Mouse (Mus musculus) cortical plate, adult 2 months (tissue): Measurements from ENCODE around the gene Haus2. TPM values are rescaled to one million over a fixed set of nuclear protein-coding genes. Genes with fewer than 3 reads are reported as not detected.
A peak's percentile ranks its signal among the peaks of the same experiment; 100 is the strongest.
"Not testable (repeated sequence)": the region's sequence is repeated elsewhere in the genome, so short reads cannot be mapped to it uniquely, and the experiment has no call there.

ENCODE experiments used
- H3K27ac ChIP-seq: fragments of 200-500 bp; 2 replicates; pipeline ENCODE4 v1.5.1; 2012; ENCODE audit warnings: low read length, control low read depth, inconsistent platforms; ENCODE audit not compliant: insufficient read depth
- H3K4me1 ChIP-seq: fragments of 200-500 bp; 2 replicates; pipeline ENCODE4 v1.6.1; 2011; ENCODE audit warnings: low read length; ENCODE audit not compliant: control insufficient read depth, insufficient read depth
- H3K4me3 ChIP-seq: fragments of 200-500 bp; 2 replicates; pipeline ENCODE4 v1.5.1; 2011; ENCODE audit warnings: mild to moderate bottlenecking, low read length, control low read depth; ENCODE audit not compliant: insufficient read depth
- CTCF ChIP-seq: fragments of 200-500 bp; IDR thresholded peaks from 2 replicates; pipeline ENCODE4 v1.5.1; 2011; ENCODE audit warnings: mild to moderate bottlenecking, control low read depth, low read length; ENCODE audit not compliant: insufficient read depth; ENCODE audit errors: extremely low read depth
- POLR2A ChIP-seq: fragments of 200-500 bp; IDR thresholded peaks from 2 replicates; pipeline ENCODE4 v1.6.1; 2011; ENCODE audit warnings: mild to moderate bottlenecking, low read length, control low read depth; ENCODE audit not compliant: insufficient read depth; ENCODE audit errors: extremely low read depth
- polyA plus RNA-seq: library from polyadenylated mRNA; depleted of rRNA; stranded (reverse); fragments of >200 nt; gene quantifications from 2 replicates; pipeline ENCODE4 v1.2.3, GENCODE M21; 2012; rRNA removed

The Haus2 gene
- polyA plus RNA-seq: 17.4 TPM in 2 replicates

GRCm38 (mm10) chr2:120608830-120609723, at the start of gene Haus2, which contains the start of gene Lrrc57:
TSS of gene Haus2 (plus strand) at chr2:120609383.
TSS of gene Lrrc57 (minus strand) at chr2:120609520.
- TF ChIP-seq POLR2A: peak; percentile 88
- no peak for TF ChIP-seq CTCF
- peak within 1 kb of the TSS; percentile 87 for H3K27ac ChIP-seq
- H3K4me1 ChIP-seq: peaks cover 7% of the 10 kb centered on the region; the same call in 1 of the 2 replicates
- peak within 1 kb of the TSS; percentile 99 for H3K4me3 ChIP-seq

- no peaks in the 10 kb centered on the region for H3K4me1 ChIP-seq
- TF ChIP-seq CTCF (no peak), POLR2A (no peak)
- no peak overlapping the region for H3K27ac ChIP-seq
- no peak overlapping the region for H3K4me3 ChIP-seq
Measured at GRCm38 (mm10) chr2:120561524-120561923, 47.7 kb upstream of the Haus2 start.

GRCm38 (mm10) chr2:120562859-120563234, 46.3 kb upstream of the Haus2 start:
- TF ChIP-seq POLR2A: no peak
- TF ChIP-seq CTCF: no peak
- H3K27ac ChIP-seq: no peak overlapping the region
- H3K4me1 ChIP-seq: no peaks in the 10 kb centered on the region

GRCm38 (mm10) chr2:120563235-120563990, 45.8 kb upstream of the Haus2 start, which contains the start of gene Zfp106:
TSS of gene Zfp106 (minus strand) at chr2:120563843.
- TF ChIP-seq CTCF (no peak), POLR2A (no peak)
- H3K4me3 ChIP-seq: peak within 1 kb of the TSS; percentile 99
- H3K27ac ChIP-seq: peak within 1 kb of the TSS; percentile 30; the same call in 1 of the 2 replicates
- H3K4me1 ChIP-seq: no peaks in the 10 kb centered on the region

More at GRCm38 (mm10) chr2:120562859-120563234, 46.3 kb upstream of the Haus2 start:
- H3K4me3 ChIP-seq: peak overlapping the region; percentile 99

- not testable (repeated sequence) for H3K4me1 ChIP-seq, H3K4me3 ChIP-seq, H3K27ac ChIP-seq
Measured at GRCm38 (mm10) chr2:120564548-120565188, 44.5 kb upstream of the Haus2 start.

- no peaks in the 10 kb centered on the region for H3K4me1 ChIP-seq
- no peak overlapping the region for H3K4me3 ChIP-seq
- H3K27ac ChIP-seq: no peak overlapping the region
- TF ChIP-seq CTCF (no peak), POLR2A (no peak)
Measured at GRCm38 (mm10) chr2:120565363-120565762, 43.8 kb upstream of the Haus2 start.

GRCm38 (mm10) chr2:120566886-120567797, 42.0 kb upstream of the Haus2 start, which contains the start of gene Snap23:
TSS of gene Snap23 (plus strand) at chr2:120567671.
- TF ChIP-seq CTCF (no peak), POLR2A (peak; percentile 78)

GRCm38 (mm10) chr2:120567798-120568320, 41.3 kb upstream of the Haus2 start:
- Histone ChIP-seq H3K4me1 (no peaks in the 10 kb centered on the region), H3K4me3 (peak overlapping the region; percentile 95), H3K27ac (peak overlapping the region; percentile 45)
- TF ChIP-seq CTCF: no peak
- no peak for TF ChIP-seq POLR2A

More at GRCm38 (mm10) chr2:120566886-120567797, 42.0 kb upstream of the Haus2 start, which contains the start of gene Snap23:
- H3K4me1 ChIP-seq: no peaks in the 10 kb centered on the region
- peak within 1 kb of the TSS; percentile 45 for H3K27ac ChIP-seq
- peak within 1 kb of the TSS; percentile 95 for H3K4me3 ChIP-seq

GRCm38 (mm10) chr2:120571081-120571480, 38.1 kb upstream of the Haus2 start:
- Histone ChIP-seq H3K4me1 (no peaks in the 10 kb centered on the region), H3K4me3 (no peak overlapping the region), H3K27ac (no peak overlapping the region)
- TF ChIP-seq CTCF (no peak), POLR2A (no peak)

GRCm38 (mm10) chr2:120572161-120572560, 37.0 kb upstream of the Haus2 start:
- not testable (repeated sequence) for H3K4me3 ChIP-seq, H3K27ac ChIP-seq, H3K4me1 ChIP-seq
